12 mouse cellular contexts compared by ENCODE assay signal in the genomic region with DNA sequence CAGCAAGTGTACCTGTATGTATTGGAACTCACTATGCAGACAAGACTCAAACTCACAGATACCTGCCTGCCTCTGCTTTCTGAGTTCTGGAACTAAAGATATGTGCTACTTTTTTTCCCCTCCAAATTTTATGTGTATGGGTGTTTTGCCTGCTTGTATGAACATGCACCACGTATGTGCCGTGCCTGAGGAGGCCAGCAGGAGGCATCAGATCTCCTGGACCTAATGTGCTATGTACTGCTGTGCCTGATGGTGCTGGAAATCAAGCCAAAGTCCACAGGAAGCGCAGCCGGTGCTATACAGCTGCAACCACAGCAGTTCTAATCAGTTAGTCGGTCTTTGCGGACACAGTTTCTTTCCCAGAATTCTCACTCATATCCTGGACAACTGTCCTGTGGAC. TPM values are rescaled to one million over a fixed set of nuclear protein-coding genes. Genes with fewer than 3 reads are reported as not detected.
A peak's percentile ranks its signal among the peaks of the same experiment; 100 is the strongest.
DNase-seq lines count a peak whose midpoint lies in the region; ATAC-seq and TF ChIP-seq lines count a peak whose summit lies in the region.
"Had no signal": no experiment of that assay in that cellular context is flagged by ENCODE, and none has a peak within 500 bp of the region (broad histone marks: within the 10 kb centered on the region; RNA-seq: fewer than 3 reads in every experiment).

No protein-coding gene starts in this region.

- H3K4me2 ChIP-seq in hindbrain, postnatal 0 days (ENCODE audit: low read depth, low read length): no peak overlapping the region
- H3K4me2 ChIP-seq in liver, postnatal 0 days (ENCODE audit: low read depth, low read length): 0 out of 2 replicates have a peak overlapping the region, but pooled peaks have one; percentile 7
- H3K4me2 ChIP-seq: forebrain, embryonic 15.5 days; hindbrain, embryonic 15.5 days had no signal

- ATAC-seq in hindbrain, postnatal 0 days: no peak
- ATAC-seq in liver, postnatal 0 days: peak; percentile 85
- ATAC-seq: forebrain, embryonic 15.5 days; Patski had no signal

- H3K9ac ChIP-seq in hindbrain, postnatal 0 days (replicated peaks; ENCODE audit: low read length): no peak overlapping the region
- H3K9ac ChIP-seq in liver, postnatal 0 days (replicated peaks): no peak overlapping the region
- H3K9ac ChIP-seq: forebrain, embryonic 15.5 days; hindbrain, embryonic 15.5 days had no signal

- no peak overlapping the region for H3K4me3 ChIP-seq in hindbrain, postnatal 0 days (ENCODE audit: low read length)
- no peak overlapping the region for H3K4me3 ChIP-seq in hindbrain, embryonic 10.5 days
- no peak overlapping the region for H3K4me3 ChIP-seq in liver, postnatal 0 days (ENCODE audit: low read depth, low read length)
- H3K4me3 ChIP-seq: forebrain, embryonic 15.5 days; hindbrain, embryonic 15.5 days had no signal

- no peaks in the 10 kb centered on the region for H3K36me3 ChIP-seq in hindbrain, postnatal 0 days (ENCODE audit: insufficient read depth, low read length)
- H3K36me3 ChIP-seq in hindbrain, embryonic 10.5 days: no peaks in the 10 kb centered on the region; the same call in 1 of the 2 replicates
- H3K36me3 ChIP-seq in liver, postnatal 0 days (replicated peaks; ENCODE audit: insufficient read depth, low read length): no peaks in the 10 kb centered on the region
- H3K36me3 ChIP-seq: forebrain, embryonic 15.5 days; hindbrain, embryonic 15.5 days had no signal

- DNase-seq in hindbrain, postnatal 0 days (ENCODE audit: low spot score): no peak
- DNase-seq in hindbrain, embryonic 10.5 days (ENCODE audit: low spot score): no peak
- DNase-seq in B cell, adult 2 months: peak; percentile 33 to 43
- DNase-seq in c-Kit-positive CD71-positive TER-119-positive erythroid progenitor cells, embryonic 14.5 days (ENCODE audit: low spot score): peak; percentile 50
- DNase-seq in liver, postnatal 0 days: peak; percentile 68
- DNase-seq in right cerebral cortex, adult 18-20 months: no peak
- no peak for DNase-seq in left cerebral cortex, postnatal 4 days
- DNase-seq in urinary bladder, postnatal 25 days (ENCODE audit: low spot score): no peak
- DNase-seq: cerebellum, adult 9-10 months had no signal

- intact Hi-C loops in left cerebral cortex, postnatal 4 days (cut with DNase I): no loop called here

- 81% methylated on average over 6 of the region's 6 CpGs for WGBS in hindbrain, postnatal 0 days
- WGBS in hindbrain, embryonic 10.5 days: 81% methylated on average over 6 of the region's 6 CpGs
- 42% methylated on average over 6 of the region's 6 CpGs for WGBS in liver, postnatal 0 days (ENCODE audit: insufficient replicate concordance)

- TF ChIP-seq EP300 in liver, postnatal 0 days (IDR thresholded peaks at IDR 0.05; ENCODE audit: low read depth): no peak

- no peak overlapping the region for H3K27ac ChIP-seq in hindbrain, postnatal 0 days
- no peak overlapping the region for H3K27ac ChIP-seq in hindbrain, embryonic 10.5 days
- H3K27ac ChIP-seq in liver, postnatal 0 days (ENCODE audit: low read depth): no peak overlapping the region
- H3K27ac ChIP-seq: forebrain, embryonic 15.5 days; hindbrain, embryonic 15.5 days had no signal

- H3K27me3 ChIP-seq in hindbrain, postnatal 0 days (ENCODE audit: insufficient read depth, low read length): no peaks in the 10 kb centered on the region
- no peaks in the 10 kb centered on the region for H3K27me3 ChIP-seq in hindbrain, embryonic 10.5 days (ENCODE audit: insufficient read depth, poor library complexity, severe bottlenecking)
- no peaks in the 10 kb centered on the region for H3K27me3 ChIP-seq in liver, postnatal 0 days (ENCODE audit: insufficient read depth, low read length)
- H3K27me3 ChIP-seq: forebrain, embryonic 15.5 days; hindbrain, embryonic 15.5 days; Patski had no signal

- H3K9me3 ChIP-seq in hindbrain, postnatal 0 days (ENCODE audit: low read length): no peaks in the 10 kb centered on the region
- no peaks in the 10 kb centered on the region for H3K9me3 ChIP-seq in hindbrain, embryonic 10.5 days
- H3K9me3 ChIP-seq in liver, postnatal 0 days (ENCODE audit: low read length): no peaks in the 10 kb centered on the region
- H3K9me3 ChIP-seq: forebrain, embryonic 15.5 days; hindbrain, embryonic 15.5 days had no signal

- no peaks in the 10 kb centered on the region for H3K4me1 ChIP-seq in hindbrain, postnatal 0 days (ENCODE audit: insufficient read depth, low read length)
- H3K4me1 ChIP-seq in hindbrain, embryonic 10.5 days (replicated peaks): no peaks in the 10 kb centered on the region
- H3K4me1 ChIP-seq in liver, postnatal 0 days (ENCODE audit: insufficient read depth): peaks cover 12% of the 10 kb centered on the region
- H3K4me1 ChIP-seq: forebrain, embryonic 15.5 days; hindbrain, embryonic 15.5 days had no signal

- TF ChIP-seq CTCF in hindbrain, postnatal 0 days (IDR thresholded peaks at IDR 0.05; ENCODE audit: low read depth): peak; percentile 37
- TF ChIP-seq CTCF in liver, postnatal 0 days (IDR thresholded peaks at IDR 0.05; ENCODE audit: low read depth): peak; percentile 73

RNA-seq across cellular contexts. Expression of gene Cd2bp2, which starts 12.0 kb away (rescaled TPM):
- 59.7 and 75.0 TPM in 2 replicates for total RNA-seq in hindbrain, postnatal 0 days (2014; rRNA removed)
- polyA plus RNA-seq in hindbrain, postnatal 0 days (2015; fragmentation: Nextera tagmentation; extraction: Ambion mirVana): 57.0 and 62.3 TPM in 2 replicates
- 94.4 and 96.0 TPM in 2 replicates for polyA plus RNA-seq in hindbrain, embryonic 10.5 days (2016; fragmentation: Nextera tagmentation; extraction: Ambion mirVana)
- polyA plus RNA-seq in liver, postnatal 0 days (2015; fragmentation: Nextera tagmentation; extraction: Ambion mirVana): 11.5 and 14.0 TPM in 2 replicates
- total RNA-seq in left cerebral cortex, postnatal 4 days (2021): 10 to 100 TPM; 65.8 to 78.8 TPM

RNA-seq across cellular contexts. Expression of gene Tbc1d10b, which starts 24.4 kb away (rescaled TPM):
- total RNA-seq in hindbrain, postnatal 0 days (2014; rRNA removed): 68.6 and 69.4 TPM in 2 replicates
- 25.4 and 28.1 TPM in 2 replicates for polyA plus RNA-seq in hindbrain, postnatal 0 days (2015; fragmentation: Nextera tagmentation; extraction: Ambion mirVana)
- polyA plus RNA-seq in hindbrain, embryonic 10.5 days (2016; fragmentation: Nextera tagmentation; extraction: Ambion mirVana): 25.6 and 28.2 TPM in 2 replicates
- 8.3 and 8.6 TPM in 2 replicates for polyA plus RNA-seq in liver, postnatal 0 days (2015; fragmentation: Nextera tagmentation; extraction: Ambion mirVana)
- total RNA-seq in left cerebral cortex, postnatal 4 days (2021): 10 to 100 TPM; 73.8 to 78.8 TPM

RNA-seq across cellular contexts. Expression of gene Mylpf, which starts 24.9 kb away (rescaled TPM):
- 15.5 TPM in 1 of 2 replicates, not detected in the other for total RNA-seq in hindbrain, postnatal 0 days (2014; rRNA removed)
- polyA plus RNA-seq in hindbrain, postnatal 0 days (2015; fragmentation: Nextera tagmentation; extraction: Ambion mirVana): 3.0 and 3.1 TPM in 2 replicates
- polyA plus RNA-seq in hindbrain, embryonic 10.5 days (2016; fragmentation: Nextera tagmentation; extraction: Ambion mirVana): 13.0 and 17.7 TPM in 2 replicates
- 19.7 and 94.3 TPM in 2 replicates for polyA plus RNA-seq in liver, postnatal 0 days (2015; fragmentation: Nextera tagmentation; extraction: Ambion mirVana)
- 1 to 10 TPM in 1 of 2 experiments, not detected in 1; 1.2 TPM for total RNA-seq in left cerebral cortex, postnatal 4 days (2021)

RNA-seq across cellular contexts. Expression of gene Spn, which starts 46.2 kb away (rescaled TPM):
- total RNA-seq in hindbrain, postnatal 0 days (2014; rRNA removed): 0.11 and 0.21 TPM in 2 replicates
- 0.05 and 0.09 TPM in 2 replicates for polyA plus RNA-seq in hindbrain, postnatal 0 days (2015; fragmentation: Nextera tagmentation; extraction: Ambion mirVana)
- not detected in 2 replicates for polyA plus RNA-seq in hindbrain, embryonic 10.5 days (2016; fragmentation: Nextera tagmentation; extraction: Ambion mirVana)
- 4.9 and 5.6 TPM in 2 replicates for polyA plus RNA-seq in liver, postnatal 0 days (2015; fragmentation: Nextera tagmentation; extraction: Ambion mirVana)
- under 1 TPM; 0.22 to 0.74 TPM for total RNA-seq in left cerebral cortex, postnatal 4 days (2021)
- polyA plus RNA-seq: forebrain, embryonic 15.5 days had no signal

RNA-seq across cellular contexts. Expression of gene Zfp553, which starts 49.0 kb away (rescaled TPM):
- total RNA-seq in hindbrain, postnatal 0 days (2014; rRNA removed): 41.0 and 43.3 TPM in 2 replicates
- 31.7 and 33.9 TPM in 2 replicates for polyA plus RNA-seq in hindbrain, postnatal 0 days (2015; fragmentation: Nextera tagmentation; extraction: Ambion mirVana)
- 78.7 and 81.0 TPM in 2 replicates for polyA plus RNA-seq in hindbrain, embryonic 10.5 days (2016; fragmentation: Nextera tagmentation; extraction: Ambion mirVana)
- 4.0 and 5.3 TPM in 2 replicates for polyA plus RNA-seq in liver, postnatal 0 days (2015; fragmentation: Nextera tagmentation; extraction: Ambion mirVana)
- 10 to 100 TPM; 28.4 to 28.8 TPM for total RNA-seq in left cerebral cortex, postnatal 4 days (2021)

Comparison
In these comparisons a context has a peak if more than half of its experiments do, and no peak if none do; other contexts are left out.
1. DNase-seq: peak in B cell, adult 2 months (2 of 2), c-Kit-positive CD71-positive TER-119-positive erythroid progenitor cells, embryonic 14.5 days (single experiment) and liver, postnatal 0 days (single experiment); none in hindbrain, postnatal 0 days (single experiment), hindbrain, embryonic 10.5 days (single experiment), right cerebral cortex, adult 18-20 months (single experiment), left cerebral cortex, postnatal 4 days (single experiment) and urinary bladder, postnatal 25 days (single experiment).